Mouse (Mus musculus) midbrain, postnatal 0 days (tissue): ENCODE data around the gene Ntrk3. TPM values are rescaled to one million over a fixed set of nuclear protein-coding genes. Genes with fewer than 3 reads are reported as not detected.

Experiments
- ATAC-seq: fragments of 200-750 bp; cut with Nextera tagmentation; 2 replicates; pipeline ENCODE4 v1.8.0; 2017; ENCODE audit warnings: moderate number of reproducible peaks, mild to moderate bottlenecking, moderate TSS enrichment, moderate library complexity; ENCODE audit not compliant: low FRiP score
- DNase-seq: peaks from one replicate; pipeline ENCODE4 v3.0.0-alpha.2; 2015; ENCODE audit warnings: low spot score
- H3K27ac ChIP-seq: fragments of 300-500 bp; sonication (generic); 2 replicates; pipeline ENCODE4 v1.5.1; 2014; ENCODE audit warnings: low read depth, mild to moderate bottlenecking, low read length, mixed read lengths
- H3K27me3 ChIP-seq: fragments of 300-500 bp; sonication (generic); 2 replicates; pipeline ENCODE4 v1.6.1; 2014; ENCODE audit warnings: low read length, control low read depth, mixed read lengths; ENCODE audit not compliant: insufficient read depth
- H3K36me3 ChIP-seq: fragments of 300-500 bp; sonication (generic); 2 replicates; pipeline ENCODE4 v1.6.1; 2014; ENCODE audit warnings: low read length, control low read depth, mixed read lengths; ENCODE audit not compliant: insufficient read depth
- H3K4me1 ChIP-seq: fragments of 300-500 bp; sonication (generic); 2 replicates; pipeline ENCODE4 v1.6.1; 2014; ENCODE audit warnings: mild to moderate bottlenecking, control low read depth, antibody characterized with exemption, low read length, mixed read lengths; ENCODE audit not compliant: insufficient read depth
- H3K4me2 ChIP-seq: fragments of 300-500 bp; sonication (generic); 2 replicates; pipeline ENCODE4 v1.6.1; 2014; ENCODE audit warnings: low read depth, mild to moderate bottlenecking, low read length, mixed read lengths; ENCODE audit not compliant: poor library complexity, severe bottlenecking
- H3K4me3 ChIP-seq: fragments of 300-500 bp; sonication (generic); 2 replicates; pipeline ENCODE4 v1.5.1; 2014; ENCODE audit warnings: low read depth, mild to moderate bottlenecking, low read length, moderate library complexity
- H3K9ac ChIP-seq: fragments of 300-500 bp; sonication (generic); replicated peaks from 2 replicates; pipeline ENCODE4 v1.6.1; 2014; ENCODE audit warnings: mild to moderate bottlenecking, low read length, moderate library complexity, mixed read lengths; ENCODE audit not compliant: poor library complexity, severe bottlenecking
- H3K9me3 ChIP-seq: fragments of 300-500 bp; sonication (generic); 2 replicates; pipeline ENCODE4 v1.6.1; 2016; ENCODE audit warnings: low read length, control low read depth
- CTCF ChIP-seq: IDR thresholded peaks from 2 replicates; pipeline ENCODE4 v1.5.1; 2016; ENCODE audit warnings: antibody characterized with exemption, mild to moderate bottlenecking
- WGBS: fragments of 180-500 bp; shearing (Covaris S2); extraction: QIAGEN DNeasy Blood & Tissue Kit; methylation state at CpG from one replicate; pipeline ENCODE4 v1.1.7; 2014; 5-methylcytosine and 5-hydroxymethylcytosine counted together
- polyA plus RNA-seq: library from polyadenylated mRNA; unstranded; fragments of >200 nt; fragmentation: Nextera tagmentation; extraction: Ambion mirVana; gene quantifications from 2 replicates; pipeline ENCODE4 v1.2.1, GENCODE M21; 2015
- total RNA-seq: library from RNA; depleted of rRNA; stranded (reverse); fragments of >200 nt; gene quantifications from 2 replicates; pipeline ENCODE4 v1.2.3, GENCODE M21; 2014

Ntrk3 gene
- total and polyA plus RNA-seq, 2 experiments from 2014 or later, result 26.0 to 101 TPM

- Histone ChIP-seq H3K4me2 (no peak overlapping the region), H3K9ac (no peak overlapping the region), H3K36me3 (0 out of 2 replicates have a peak, but pooled peaks cover 6% of the 10 kb centered on the region), H3K27ac (no peak overlapping the region), H3K4me3 (no peak overlapping the region), H3K9me3 (no peaks in the 10 kb centered on the region), H3K27me3 (no peaks in the 10 kb centered on the region), H3K4me1 (no peaks in the 10 kb centered on the region)
- no peak for TF ChIP-seq CTCF
- ATAC-seq (no peak), DNase-seq (no peak)
- WGBS, result 90% methylated on average over 7 of the region's 7 CpGs
Measured at GRCm38 (mm10) chr7:78493591-78493990, 244.2 kb downstream of the Ntrk3 start.

GRCm38 (mm10) chr7:78491176-78491575 is 246.6 kb downstream of the Ntrk3 start:
- 62% methylated on average over 7 of the region's 7 CpGs for WGBS
- Histone ChIP-seq H3K27me3 (no peaks in the 10 kb centered on the region), H3K4me3 (no peak overlapping the region), H3K9me3 (no peaks in the 10 kb centered on the region), H3K4me2 (no peak overlapping the region), H3K4me1 (no peaks in the 10 kb centered on the region), H3K27ac (no peak overlapping the region), H3K9ac (no peak overlapping the region), H3K36me3 (0 out of 2 replicates have a peak, but pooled peaks cover 6% of the 10 kb centered on the region)
- DNase-seq, result no peak
- ATAC-seq, result no peak
- TF ChIP-seq CTCF, result no peak

GRCm38 (mm10) chr7:78484290-78484689 is 253.5 kb downstream of the Ntrk3 start:
- peaks cover 4% of the 10 kb centered on the region; the same call in 1 of the 2 replicates for H3K4me1 ChIP-seq
- no peaks in the 10 kb centered on the region for H3K27me3 ChIP-seq
- H3K4me3 ChIP-seq, result no peak overlapping the region
- no peak for TF ChIP-seq CTCF
- no peaks in the 10 kb centered on the region for H3K9me3 ChIP-seq
- no peak overlapping the region for H3K4me2 ChIP-seq
- H3K27ac ChIP-seq, result no peak overlapping the region
- WGBS, result 89% methylated on average over 2 of the region's 2 CpGs
- no peak for DNase-seq
- no peak overlapping the region for H3K9ac ChIP-seq
- no peak for ATAC-seq
- no peaks in the 10 kb centered on the region for H3K36me3 ChIP-seq

- no peak for TF ChIP-seq CTCF
- WGBS, result 90% methylated on average over 3 of the region's 3 CpGs
Measured at GRCm38 (mm10) chr7:78483729-78484128, 254.1 kb downstream of the Ntrk3 start.

GRCm38 (mm10) chr7:78483061-78483460 is 254.8 kb downstream of the Ntrk3 start:
- no peak for ATAC-seq
- Histone ChIP-seq H3K4me2 (no peak overlapping the region), H3K27ac (0 out of 2 replicates have a peak overlapping the region, but pooled peaks have one; percentile 57), H3K9ac (no peak overlapping the region), H3K4me1 (peaks cover 4% of the 10 kb centered on the region; the same call in 1 of the 2 replicates), H3K27me3 (no peaks in the 10 kb centered on the region), H3K4me3 (no peak overlapping the region), H3K36me3 (no peaks in the 10 kb centered on the region), H3K9me3 (no peaks in the 10 kb centered on the region)
- 58% methylated on average over 2 of the region's 2 CpGs for WGBS
- no peak for TF ChIP-seq CTCF
- DNase-seq, result no peak

More at GRCm38 (mm10) chr7:78483729-78484128, 254.1 kb downstream of the Ntrk3 start:
- DNase-seq (no peak), ATAC-seq (no peak)
- no peak overlapping the region for H3K4me2 ChIP-seq
- H3K9ac ChIP-seq, result no peak overlapping the region
- H3K4me3 ChIP-seq, result no peak overlapping the region
- H3K4me1 ChIP-seq, result peaks cover 4% of the 10 kb centered on the region; the same call in 1 of the 2 replicates
- H3K27ac ChIP-seq, result no peak overlapping the region
- no peaks in the 10 kb centered on the region for H3K9me3 ChIP-seq
- H3K27me3 ChIP-seq, result no peaks in the 10 kb centered on the region
- no peaks in the 10 kb centered on the region for H3K36me3 ChIP-seq

GRCm38 (mm10) chr7:78478881-78479280 is 258.9 kb downstream of the Ntrk3 start:
- no peaks in the 10 kb centered on the region for H3K27me3 ChIP-seq
- no peaks in the 10 kb centered on the region for H3K9me3 ChIP-seq
- H3K9ac ChIP-seq, result no peak overlapping the region
- TF ChIP-seq CTCF, result no peak
- H3K4me2 ChIP-seq, result no peak overlapping the region
- no peak for DNase-seq
- no peak overlapping the region for H3K27ac ChIP-seq
- H3K36me3 ChIP-seq, result no peaks in the 10 kb centered on the region; the same call in 1 of the 2 replicates
- H3K4me3 ChIP-seq, result no peak overlapping the region
- no peak for ATAC-seq
- H3K4me1 ChIP-seq, result peaks cover 4% of the 10 kb centered on the region; the same call in 1 of the 2 replicates
- 72% methylated on average over 2 of the region's 2 CpGs for WGBS
